Mouse (Mus musculus) spleen, postnatal 0 days (tissue): ENCODE data around the gene Tmem161a. TPM values are rescaled to one million over a fixed set of nuclear protein-coding genes. Genes with fewer than 3 reads are reported as not detected.

Experiments used
- polyA plus RNA-seq: library from polyadenylated mRNA; unstranded; fragments of >200 nt; fragmentation: Nextera tagmentation; extraction: Ambion mirVana; gene quantifications from 2 replicates; pipeline ENCODE4 v1.2.1, GENCODE M21; 2015

Tmem161a gene
- polyA plus RNA-seq: 25.9 and 30.0 TPM in 2 replicates

GRCm38 (mm10) chr8:70172043-70172681 is at the start of gene Tmem161a:
Tmem161a (plus strand) TSS chr8:70172356.

GRCm38 (mm10) chr8:70131166-70131883 is 40.8 kb upstream of the Tmem161a start, which contains the start of gene Nr2c2ap:
Nr2c2ap (plus strand) TSS chr8:70131333.

GRCm38 (mm10) chr8:70139026-70139857 is 32.9 kb upstream of the Tmem161a start, which contains the start of the genes Rfxank, Borcs8 and Mef2b:
Rfxank (minus strand) TSS chr8:70139154.
Borcs8 (plus strand) TSS chr8:70139499.
Mef2b (plus strand) TSS chr8:70139711.

GRCm38 (mm10) chr8:70212112-70213055 is 40.2 kb downstream of the Tmem161a start, which contains the start of gene Slc25a42:
Slc25a42 (minus strand) TSS chr8:70212305.

Other genes starting within 250 kb of the Tmem161a start
- 33.0 and 33.7 TPM in 2 replicates for gene Gatad2a, start 176.0 kb upstream of the Tmem161a start, polyA plus RNA-seq
- gene Mau2, start 129.6 kb upstream of the Tmem161a start, polyA plus RNA-seq: 26.9 and 29.0 TPM in 2 replicates
- gene Sugp1, start 129.5 kb upstream of the Tmem161a start, polyA plus RNA-seq: 21.6 and 22.8 TPM in 2 replicates
- 0.29 and 0.35 TPM in 2 replicates for gene Tm6sf2, start 99.4 kb upstream of the Tmem161a start, polyA plus RNA-seq
- gene Hapln4, start 88.9 kb upstream of the Tmem161a start, polyA plus RNA-seq: not detected in 2 replicates
- gene Ncan, start 51.5 kb upstream of the Tmem161a start, polyA plus RNA-seq: 0.02 TPM in 1 of 2 replicates, not detected in the other
- gene Nr2c2ap, start 41.0 kb upstream of the Tmem161a start, polyA plus RNA-seq: 29.3 and 30.0 TPM in 2 replicates
- gene Rfxank, start 33.2 kb upstream of the Tmem161a start, polyA plus RNA-seq: 7.3 and 8.6 TPM in 2 replicates
- 26.4 and 31.2 TPM in 2 replicates for gene Borcs8, start 32.9 kb upstream of the Tmem161a start, polyA plus RNA-seq
- 0.22 and 0.40 TPM in 2 replicates for gene Mef2b, start 32.6 kb upstream of the Tmem161a start, polyA plus RNA-seq
- gene Slc25a42, start 39.9 kb downstream of the Tmem161a start, polyA plus RNA-seq: 5.4 TPM in 2 replicates
- gene Sugp2, start 61.9 kb downstream of the Tmem161a start, polyA plus RNA-seq: 18.2 and 18.8 TPM in 2 replicates
- 12.2 and 13.3 TPM in 2 replicates for gene Armc6, start 62.1 kb downstream of the Tmem161a start, polyA plus RNA-seq
- gene Homer3, start 110.5 kb downstream of the Tmem161a start, polyA plus RNA-seq: 12.8 and 17.0 TPM in 2 replicates
- 27.7 and 29.9 TPM in 2 replicates for gene Ddx49, start 130.1 kb downstream of the Tmem161a start, polyA plus RNA-seq
- gene Cope, start 130.2 kb downstream of the Tmem161a start, polyA plus RNA-seq: 164 and 185 TPM in 2 replicates
- 0.46 and 0.73 TPM in 2 replicates for gene Cers1, start 143.4 kb downstream of the Tmem161a start, polyA plus RNA-seq
- gene Gdf1, start 157.5 kb downstream of the Tmem161a start, polyA plus RNA-seq: 0.16 and 0.34 TPM in 2 replicates
- gene Upf1, start 180.9 kb downstream of the Tmem161a start, polyA plus RNA-seq: 12.9 and 13.1 TPM in 2 replicates
- gene Comp, start 201.2 kb downstream of the Tmem161a start, polyA plus RNA-seq: 0.28 and 0.38 TPM in 2 replicates